10 mouse cellular contexts compared by ENCODE assay signal in the genomic region with DNA sequence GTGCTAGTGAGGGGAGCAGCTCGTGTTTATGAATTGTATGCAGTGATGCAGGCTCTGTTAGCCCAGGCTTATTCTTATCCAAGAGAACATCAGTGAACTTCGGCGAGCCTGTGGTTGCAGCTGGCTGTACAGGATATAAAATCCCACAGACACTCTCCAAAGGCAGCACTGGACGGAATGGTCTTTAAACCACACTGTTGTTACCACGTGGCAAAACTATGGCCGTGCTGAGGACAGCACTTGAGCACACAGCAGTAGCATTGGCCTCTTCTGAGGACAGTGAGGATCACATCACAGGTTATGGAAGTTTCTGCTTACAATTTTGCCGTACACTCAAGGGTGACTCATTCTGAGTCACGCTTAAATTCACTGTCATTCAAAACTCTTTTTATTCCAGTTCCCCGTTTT. TPM values are rescaled to one million over a fixed set of nuclear protein-coding genes. Genes with fewer than 3 reads are reported as not detected.
A peak's percentile ranks its signal among the peaks of the same experiment; 100 is the strongest.
DNase-seq lines count a peak whose midpoint lies in the region; ATAC-seq and TF ChIP-seq lines count a peak whose summit lies in the region.
"Had no signal": no experiment of that assay in that cellular context is flagged by ENCODE, and none has a peak within 500 bp of the region (broad histone marks: within the 10 kb centered on the region; RNA-seq: fewer than 3 reads in every experiment).

No protein-coding gene starts in this region.

- peak overlapping the region; percentile 35 for H3K27ac ChIP-seq in hindbrain, embryonic 13.5 days
- no peak overlapping the region for H3K27ac ChIP-seq in hindbrain, embryonic 10.5 days
- peak overlapping the region; percentile 52 for H3K27ac ChIP-seq in embryonic facial prominence, embryonic 14.5 days (replicated peaks; ENCODE audit: low read depth, low read length)
- H3K27ac ChIP-seq in liver, postnatal 0 days (ENCODE audit: low read depth) = no peak overlapping the region
- H3K27ac ChIP-seq: heart, embryonic 13.5 days had no signal

- 0 out of 2 replicates have a peak overlapping the region, but pooled peaks have one; percentile 8 for H3K9ac ChIP-seq in hindbrain, embryonic 13.5 days
- no peak overlapping the region for H3K9ac ChIP-seq in embryonic facial prominence, embryonic 14.5 days (ENCODE audit: low read depth, low read length)
- H3K9ac ChIP-seq in liver, postnatal 0 days (replicated peaks) = no peak overlapping the region
- H3K9ac ChIP-seq: heart, embryonic 13.5 days had no signal

- intact Hi-C loops in heart, postnatal 36 days (cut with DNase I) = no loop called here

- H3K27me3 ChIP-seq in hindbrain, embryonic 13.5 days = no peaks in the 10 kb centered on the region
- no peaks in the 10 kb centered on the region for H3K27me3 ChIP-seq in hindbrain, embryonic 10.5 days (ENCODE audit: insufficient read depth, poor library complexity, severe bottlenecking)
- H3K27me3 ChIP-seq in G1E (ENCODE audit: insufficient read depth, low read length) = no peaks in the 10 kb centered on the region
- H3K27me3 ChIP-seq in embryonic facial prominence, embryonic 14.5 days (replicated peaks; ENCODE audit: control insufficient read depth, insufficient read depth, low read length) = no peaks in the 10 kb centered on the region
- no peaks in the 10 kb centered on the region for H3K27me3 ChIP-seq in liver, postnatal 0 days (ENCODE audit: insufficient read depth, low read length)
- H3K27me3 ChIP-seq: heart, embryonic 13.5 days had no signal

- peaks cover 35% of the 10 kb centered on the region for H3K4me1 ChIP-seq in hindbrain, embryonic 13.5 days (replicated peaks)
- H3K4me1 ChIP-seq in hindbrain, embryonic 10.5 days (replicated peaks) = peaks cover 19% of the 10 kb centered on the region; the same call in 1 of the 2 replicates
- peaks cover 73% of the 10 kb centered on the region for H3K4me1 ChIP-seq in G1E (ENCODE audit: insufficient read depth, low read depth, low read length)
- peaks cover 15% of the 10 kb centered on the region for H3K4me1 ChIP-seq in embryonic facial prominence, embryonic 14.5 days (ENCODE audit: control insufficient read depth, insufficient read depth, low read length)
- H3K4me1 ChIP-seq in liver, postnatal 0 days (ENCODE audit: insufficient read depth) = peaks cover 17% of the 10 kb centered on the region

- DNase-seq in hindbrain, embryonic 10.5 days (ENCODE audit: low spot score) = no peak
- DNase-seq in G1E (ENCODE audit: low spot score) = peak; percentile 34
- peak; percentile 51 for DNase-seq in embryonic facial prominence, embryonic 14.5 days (ENCODE audit: low spot score)
- no peak for DNase-seq in liver, postnatal 0 days
- no peak for DNase-seq in embryo, embryonic 9.5 days (ENCODE audit: extremely low spot score)
- no peak for DNase-seq in heart, postnatal 36 days
- DNase-seq in gastrocnemius, postnatal 25 days = no peak
- DNase-seq: cerebellum, adult 18-20 months had no signal

- H3K4me2 ChIP-seq in hindbrain, embryonic 13.5 days = no peak overlapping the region
- 0 out of 2 replicates have a peak overlapping the region, but pooled peaks have one; percentile 4 for H3K4me2 ChIP-seq in embryonic facial prominence, embryonic 14.5 days (ENCODE audit: low read depth, low read length)
- no peak overlapping the region for H3K4me2 ChIP-seq in liver, postnatal 0 days (ENCODE audit: low read depth, low read length)
- H3K4me2 ChIP-seq: heart, embryonic 13.5 days had no signal

- peak; percentile 50 for ATAC-seq in hindbrain, embryonic 13.5 days (ENCODE audit: low FRiP score)
- peak; percentile 85 for ATAC-seq in G1E (ENCODE audit: extremely low read depth, insufficient number of reproducible peaks, low FRiP score, poor library complexity, severe bottlenecking)
- peak; percentile 60 for ATAC-seq in embryonic facial prominence, embryonic 14.5 days (ENCODE audit: low read depth)
- ATAC-seq in liver, postnatal 0 days = peak; percentile 53

- no peak overlapping the region for H3K4me3 ChIP-seq in hindbrain, embryonic 13.5 days
- H3K4me3 ChIP-seq in hindbrain, embryonic 10.5 days = no peak overlapping the region
- peak overlapping the region; percentile 14; the same call in 1 of the 2 replicates for H3K4me3 ChIP-seq in G1E (ENCODE audit: low read depth, low read length)
- H3K4me3 ChIP-seq in embryonic facial prominence, embryonic 14.5 days (ENCODE audit: low read depth, low read length) = no peak overlapping the region
- no peak overlapping the region for H3K4me3 ChIP-seq in liver, postnatal 0 days (ENCODE audit: low read depth, low read length)
- H3K4me3 ChIP-seq: heart, embryonic 13.5 days had no signal

- no peaks in the 10 kb centered on the region for H3K9me3 ChIP-seq in hindbrain, embryonic 13.5 days
- no peaks in the 10 kb centered on the region for H3K9me3 ChIP-seq in hindbrain, embryonic 10.5 days
- no peaks in the 10 kb centered on the region for H3K9me3 ChIP-seq in G1E (replicated peaks)
- H3K9me3 ChIP-seq in embryonic facial prominence, embryonic 14.5 days (ENCODE audit: control insufficient read depth, low read length) = no peaks in the 10 kb centered on the region
- no peaks in the 10 kb centered on the region for H3K9me3 ChIP-seq in liver, postnatal 0 days (ENCODE audit: low read length)
- H3K9me3 ChIP-seq: heart, embryonic 13.5 days had no signal

- TF ChIP-seq CTCF in G1E (IDR thresholded peaks at IDR 0.05; ENCODE audit: low read depth, low read length) = no peak
- no peak for TF ChIP-seq CTCF in liver, postnatal 0 days (IDR thresholded peaks at IDR 0.05; ENCODE audit: low read depth)

- TF ChIP-seq EP300 in liver, postnatal 0 days (IDR thresholded peaks at IDR 0.05; ENCODE audit: low read depth) = 0 out of 2 replicates have a peak, but pooled peaks have one; percentile 21

- 62% methylated on average over 9 of the region's 9 CpGs for WGBS in hindbrain, embryonic 13.5 days
- 79% methylated on average over 9 of the region's 9 CpGs for WGBS in hindbrain, embryonic 10.5 days
- 45% methylated on average over 9 of the region's 9 CpGs for WGBS in embryonic facial prominence, embryonic 14.5 days
- 39% methylated on average over 9 of the region's 9 CpGs for WGBS in liver, postnatal 0 days (ENCODE audit: insufficient replicate concordance)

- H3K36me3 ChIP-seq in hindbrain, embryonic 13.5 days = no peaks in the 10 kb centered on the region
- no peaks in the 10 kb centered on the region for H3K36me3 ChIP-seq in hindbrain, embryonic 10.5 days
- peaks cover 17% of the 10 kb centered on the region for H3K36me3 ChIP-seq in G1E (replicated peaks)
- no peaks in the 10 kb centered on the region for H3K36me3 ChIP-seq in embryonic facial prominence, embryonic 14.5 days (ENCODE audit: control insufficient read depth, insufficient read depth, low read length)
- no peaks in the 10 kb centered on the region for H3K36me3 ChIP-seq in liver, postnatal 0 days (replicated peaks; ENCODE audit: insufficient read depth, low read length)
- H3K36me3 ChIP-seq: heart, embryonic 13.5 days had no signal

RNA-seq across cellular contexts. Expression of a gene that starts 44.1 kb away (rescaled TPM):
- 6.2 and 7.2 TPM in 2 replicates for polyA plus RNA-seq in hindbrain, embryonic 13.5 days (2015; fragmentation: Nextera tagmentation; extraction: Ambion mirVana)
- 9.3 and 11.6 TPM in 2 replicates for polyA plus RNA-seq in hindbrain, embryonic 10.5 days (2016; fragmentation: Nextera tagmentation; extraction: Ambion mirVana)
- total RNA-seq in G1E (2014; fragmentation: Nextera tagmentation) = 42.7 and 45.3 TPM in 2 replicates
- total RNA-seq in G1E (2017) = 17.3 and 17.5 TPM in 2 replicates
- polyA plus RNA-seq in G1E (2012) = 17.2 and 20.8 TPM in 2 replicates
- polyA plus RNA-seq in embryonic facial prominence, embryonic 14.5 days (2014; fragmentation: Nextera tagmentation; extraction: Ambion mirVana) = 8.0 and 8.5 TPM in 2 replicates
- 4.6 and 5.1 TPM in 2 replicates for polyA plus RNA-seq in liver, postnatal 0 days (2015; fragmentation: Nextera tagmentation; extraction: Ambion mirVana)
- 1 to 10 TPM; 5.5 to 6.5 TPM for total RNA-seq in heart, postnatal 36 days (2021)
- 1 to 10 TPM; 2.9 to 3.8 TPM for total RNA-seq in gastrocnemius, postnatal 25 days (2021)

Comparison
In these comparisons a context has a peak if more than half of its experiments do, and no peak if none do; other contexts are left out.
1. H3K27ac ChIP-seq: peak in hindbrain, embryonic 13.5 days (single experiment) and embryonic facial prominence, embryonic 14.5 days (single experiment); none in hindbrain, embryonic 10.5 days (single experiment) and liver, postnatal 0 days (single experiment).
2. DNase-seq: peak in G1E (single experiment) and embryonic facial prominence, embryonic 14.5 days (single experiment); none in hindbrain, embryonic 10.5 days (single experiment), liver, postnatal 0 days (single experiment), embryo, embryonic 9.5 days (single experiment), heart, postnatal 36 days (0 of 2) and gastrocnemius, postnatal 25 days (single experiment).
3. Peak in every context shown above with its lines, with median percentiles within 50 percentile points of each other: ATAC-seq.